11 mouse cellular contexts compared by ENCODE assay signal in the genomic region with DNA sequence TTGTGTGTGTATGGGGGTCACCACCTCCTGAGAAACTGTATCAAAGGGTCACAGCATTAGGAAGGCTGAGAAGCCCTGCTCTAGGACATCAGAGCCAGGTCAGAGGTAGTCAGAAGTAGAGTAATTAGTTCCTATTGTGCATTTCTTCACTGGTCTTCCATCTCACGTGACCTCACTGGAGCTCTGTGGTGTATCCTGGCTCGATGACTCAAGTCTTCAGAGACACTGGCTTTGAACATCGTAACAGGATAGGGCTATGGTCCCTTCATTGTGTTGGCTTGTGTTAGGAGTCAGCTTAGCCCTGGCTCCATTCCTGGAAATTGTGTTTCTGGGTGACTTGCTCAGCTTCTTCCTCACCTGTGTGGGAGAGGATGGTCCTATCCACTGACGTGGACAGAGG.
"Had no signal": no experiment of that assay in that cellular context is flagged by ENCODE, and none has a peak within 500 bp of the region (broad histone marks: within the 10 kb centered on the region; RNA-seq: fewer than 3 reads in every experiment).

No protein-coding gene starts in this region.

- H3K9me3 ChIP-seq: neural tube, embryonic 13.5 days; neural tube, embryonic 15.5 days; stomach, embryonic 15.5 days had no signal

- H3K27me3 ChIP-seq: neural tube, embryonic 13.5 days; neural tube, embryonic 15.5 days; stomach, embryonic 15.5 days had no signal

- H3K4me3 ChIP-seq: neural tube, embryonic 13.5 days; neural tube, embryonic 15.5 days; stomach, embryonic 15.5 days had no signal

- H3K27ac ChIP-seq: neural tube, embryonic 13.5 days; neural tube, embryonic 15.5 days; stomach, embryonic 15.5 days; stomach, postnatal 0 days had no signal

- H3K4me1 ChIP-seq: neural tube, embryonic 15.5 days; stomach, embryonic 15.5 days had no signal

- DNase-seq: retina, postnatal 1 day; right cerebral cortex, adult 18-20 months; right cerebral cortex, postnatal 14 days; right cerebral cortex, postnatal 25 days; right cerebral cortex, postnatal 4 days; spleen, adult 18-20 months; thymus, adult 18-20 months had no signal

- H3K4me2 ChIP-seq: neural tube, embryonic 13.5 days; neural tube, embryonic 15.5 days; stomach, embryonic 15.5 days had no signal
